Mouse (Mus musculus) hindbrain, embryonic 16.5 days (tissue): ENCODE data around the gene Adamts9. TPM values are rescaled to one million over a fixed set of nuclear protein-coding genes. Genes with fewer than 3 reads are reported as not detected.
A peak's percentile ranks its signal among the peaks of the same experiment; 100 is the strongest.

Source experiments
- ATAC-seq: fragments of 200-750 bp; cut with Nextera tagmentation; 2 replicates; pipeline ENCODE4 v1.8.0; 2017; ENCODE audit warnings: moderate TSS enrichment, moderate library complexity
- H3K27ac ChIP-seq: fragments of 300-500 bp; sonication (generic); 2 replicates; pipeline ENCODE4 v1.5.1; 2014; ENCODE audit warnings: low read depth, mild to moderate bottlenecking, control low read depth, low read length, moderate library complexity
- H3K27me3 ChIP-seq: fragments of 300-500 bp; sonication (generic); replicated peaks from 2 replicates; pipeline ENCODE4 v1.6.1; 2014; ENCODE audit warnings: low read length; ENCODE audit not compliant: control insufficient read depth, insufficient read depth
- H3K36me3 ChIP-seq: fragments of 300-500 bp; sonication (generic); 2 replicates; pipeline ENCODE4 v1.6.1; 2014; ENCODE audit warnings: mild to moderate bottlenecking, low read length, moderate library complexity, mixed read lengths; ENCODE audit not compliant: control insufficient read depth, insufficient read depth
- H3K4me1 ChIP-seq: fragments of 300-500 bp; sonication (generic); 2 replicates; pipeline ENCODE4 v1.6.1; 2014; ENCODE audit warnings: low read depth, low read length; ENCODE audit not compliant: control insufficient read depth, insufficient read depth
- H3K4me2 ChIP-seq: fragments of 300-500 bp; sonication (generic); 2 replicates; pipeline ENCODE4 v1.6.1; 2014; ENCODE audit warnings: mild to moderate bottlenecking, low read length, control low read depth, moderate library complexity
- H3K4me3 ChIP-seq: fragments of 300-500 bp; sonication (generic); 2 replicates; pipeline ENCODE4 v1.5.1; 2014; ENCODE audit warnings: mild to moderate bottlenecking, low read length, control low read depth, moderate library complexity
- H3K9ac ChIP-seq: fragments of 300-500 bp; sonication (generic); 2 replicates; pipeline ENCODE4 v1.6.1; 2014; ENCODE audit warnings: low read depth, mild to moderate bottlenecking, control low read depth, low read length, moderate library complexity
- H3K9me3 ChIP-seq: fragments of 300-500 bp; sonication (generic); 2 replicates; pipeline ENCODE4 v1.6.1; 2014; ENCODE audit warnings: mild to moderate bottlenecking, low read length, moderate library complexity; ENCODE audit not compliant: control insufficient read depth
- WGBS: fragments of 180-500 bp; shearing (Covaris S2); extraction: QIAGEN DNeasy Blood & Tissue Kit; methylation state at CpG from one replicate; pipeline ENCODE4 v1.1.7; 2014; 5-methylcytosine and 5-hydroxymethylcytosine counted together
- polyA plus RNA-seq: library from polyadenylated mRNA; unstranded; fragments of >200 nt; fragmentation: Nextera tagmentation; extraction: Ambion mirVana; gene quantifications from 2 replicates; pipeline ENCODE4 v1.2.1, GENCODE M21; 2015

The Adamts9 gene
- polyA plus RNA-seq, 1 experiment from 2014 or later, result 1.9 TPM

DNA sequence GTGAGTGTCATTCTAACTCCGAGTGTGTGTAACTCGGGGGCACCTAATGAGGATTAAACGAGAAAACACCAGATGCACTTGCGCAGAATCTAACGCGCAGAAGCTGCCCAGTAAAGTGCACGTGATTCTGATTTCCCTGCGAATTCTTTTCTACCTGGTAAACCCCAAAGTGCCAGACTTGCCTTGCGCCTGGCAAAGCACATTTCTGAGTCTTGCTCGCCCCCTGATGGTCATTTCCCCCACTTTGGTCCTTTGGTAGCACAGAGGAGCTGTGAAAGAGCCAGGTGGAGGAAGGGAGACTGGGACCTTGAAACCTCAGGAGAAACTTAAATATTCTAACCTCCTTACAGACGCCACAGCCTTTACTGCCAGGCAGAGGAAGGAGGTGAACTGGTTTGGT is 199.7 kb downstream of the Adamts9 start:
- Histone ChIP-seq H3K4me1 (no peaks in the 10 kb centered on the region; the same call in 1 of the 2 replicates), H3K36me3 (no peaks in the 10 kb centered on the region), H3K27ac (no peak overlapping the region; the same call in 1 of the 2 replicates), H3K4me3 (peak overlapping the region; percentile 11; the same call in 1 of the 2 replicates), H3K9me3 (no peaks in the 10 kb centered on the region), H3K4me2 (peak overlapping the region; percentile 55), H3K9ac (peak overlapping the region; percentile 48), H3K27me3 (no peaks in the 10 kb centered on the region; the same call in 1 of the 2 replicates)
- ATAC-seq, result peak; percentile 83
- WGBS, result 13% methylated on average over 11 of the region's 11 CpGs

GRCm38 (mm10) chr6:92737116-92737515 is 206.2 kb downstream of the Adamts9 start:
- Histone ChIP-seq H3K4me2 (no peak overlapping the region), H3K4me1 (no peaks in the 10 kb centered on the region), H3K27me3 (no peaks in the 10 kb centered on the region; the same call in 1 of the 2 replicates), H3K4me3 (no peak overlapping the region), H3K9me3 (0 out of 2 replicates have a peak, but pooled peaks cover 10% of the 10 kb centered on the region), H3K9ac (no peak overlapping the region), H3K27ac (no peak overlapping the region), H3K36me3 (no peaks in the 10 kb centered on the region)
- 74% methylated on average over 1 of the region's 1 CpGs for WGBS
- ATAC-seq, result no peak

DNA sequence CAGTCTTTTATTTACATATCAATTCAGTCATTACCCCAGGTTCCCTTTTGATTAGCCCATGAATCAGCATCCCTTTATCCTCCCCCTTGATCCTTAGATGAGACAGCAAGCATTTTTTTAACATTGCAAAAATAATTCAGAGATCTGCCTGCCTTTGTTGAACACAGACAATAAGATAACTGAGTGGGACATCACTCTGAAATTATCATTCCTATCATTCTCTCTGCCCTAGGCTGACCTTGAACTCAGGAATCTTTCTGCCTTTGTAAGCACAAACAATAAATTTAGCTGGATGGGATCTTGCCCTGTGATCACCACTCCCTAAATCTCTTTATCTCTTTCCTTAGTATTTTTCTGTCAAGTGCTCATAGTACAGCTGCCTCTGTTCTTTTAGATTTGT is 209.6 kb downstream of the Adamts9 start:
- Histone ChIP-seq H3K4me3 (no peak overlapping the region), H3K9me3 (0 out of 2 replicates have a peak, but pooled peaks cover 10% of the 10 kb centered on the region), H3K27me3 (no peaks in the 10 kb centered on the region), H3K9ac (no peak overlapping the region), H3K27ac (no peak overlapping the region), H3K36me3 (no peaks in the 10 kb centered on the region), H3K4me1 (peaks cover 2% of the 10 kb centered on the region), H3K4me2 (no peak overlapping the region)
- ATAC-seq, result no peak

DNA sequence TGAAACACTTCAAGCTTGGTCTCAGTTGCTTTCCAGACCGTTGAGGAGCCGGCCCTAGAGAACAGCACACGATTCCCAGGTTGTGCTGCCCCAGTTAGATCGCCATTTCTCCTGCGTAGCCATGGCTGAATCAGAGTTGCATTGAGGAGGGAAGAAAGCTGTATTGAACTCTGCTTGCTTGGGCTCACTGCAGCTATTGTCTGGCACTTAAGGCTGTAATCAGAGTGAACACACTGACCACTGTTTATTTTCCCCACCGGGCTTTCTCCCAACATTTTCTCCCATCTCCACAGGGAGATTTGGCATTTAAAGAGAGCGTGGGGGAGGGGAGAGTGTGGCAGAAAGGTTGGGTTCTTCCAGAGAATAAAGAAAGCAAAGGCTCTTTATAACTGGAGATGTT is 214.8 kb downstream of the Adamts9 start:
- Histone ChIP-seq H3K9me3 (0 out of 2 replicates have a peak, but pooled peaks cover 4% of the 10 kb centered on the region), H3K36me3 (no peaks in the 10 kb centered on the region), H3K27ac (peak overlapping the region; percentile 30; the same call in 1 of the 2 replicates), H3K27me3 (no peaks in the 10 kb centered on the region), H3K9ac (peak overlapping the region; percentile 0), H3K4me1 (peaks cover 17% of the 10 kb centered on the region), H3K4me2 (peak overlapping the region; percentile 9), H3K4me3 (no peak overlapping the region)
- 39% methylated on average over 7 of the region's 7 CpGs for WGBS
- peak; percentile 63 for ATAC-seq

DNA sequence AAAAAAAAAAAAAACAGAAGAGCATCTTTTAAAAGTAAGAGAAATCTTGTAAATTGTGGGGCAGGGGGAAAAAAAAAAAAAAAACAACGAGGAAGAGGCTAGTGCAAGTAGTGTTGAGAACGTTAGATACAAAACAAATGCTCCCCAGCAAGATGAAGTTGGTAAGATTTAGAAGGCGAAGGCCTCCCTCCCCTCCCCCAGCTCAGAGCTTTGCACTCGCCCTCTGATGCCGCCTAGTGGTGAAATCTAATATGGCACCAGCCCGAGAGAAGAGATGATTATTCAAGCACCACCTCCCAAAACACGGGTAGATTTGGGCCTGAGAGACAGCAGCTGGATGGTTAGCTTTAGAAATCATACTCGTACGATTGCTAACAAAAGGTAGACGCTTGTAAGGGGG is 215.2 kb downstream of the Adamts9 start:
- H3K9me3 ChIP-seq, result 0 out of 2 replicates have a peak, but pooled peaks cover under 1% of the 10 kb centered on the region
- no peaks in the 10 kb centered on the region for H3K27me3 ChIP-seq
- peaks cover 17% of the 10 kb centered on the region for H3K4me1 ChIP-seq
- H3K4me2 ChIP-seq, result peak overlapping the region; percentile 9
- peak overlapping the region; percentile 0; the same call in 1 of the 2 replicates for H3K9ac ChIP-seq
- H3K36me3 ChIP-seq, result no peaks in the 10 kb centered on the region
- H3K4me3 ChIP-seq, result no peak overlapping the region
- ATAC-seq, result peak; percentile 61
- WGBS, result 3% methylated on average over 10 of the region's 10 CpGs
- H3K27ac ChIP-seq, result peak overlapping the region; percentile 30; the same call in 1 of the 2 replicates

DNA sequence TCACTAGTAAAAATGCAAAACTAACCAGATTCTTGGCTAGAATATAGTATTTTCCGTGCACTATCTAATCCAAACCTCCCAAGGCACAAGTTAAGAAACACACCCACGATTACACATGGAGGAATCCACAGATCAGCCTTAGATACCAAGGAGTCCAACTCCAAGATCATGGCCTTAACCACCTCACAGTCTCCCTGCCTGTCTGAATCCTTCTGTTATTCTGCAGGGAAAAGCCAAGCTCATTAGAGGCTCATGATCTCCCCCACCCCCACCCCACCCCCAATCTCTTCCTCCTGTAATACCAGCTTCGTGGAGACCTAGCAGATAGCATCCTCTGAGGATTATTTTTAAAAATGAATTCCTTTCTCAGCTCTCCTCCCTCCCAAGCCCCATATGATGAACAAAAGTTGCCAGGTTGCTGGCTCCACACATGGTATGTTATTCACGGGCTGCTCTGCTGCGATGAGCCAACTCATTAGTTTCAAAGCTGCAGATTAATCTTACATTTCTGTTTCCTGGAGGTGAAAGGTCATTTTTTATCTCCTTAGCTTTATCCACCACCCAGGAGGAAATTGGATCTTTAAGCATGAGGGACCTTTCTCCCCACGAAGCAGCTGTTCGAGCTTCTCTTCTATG is 215.8 kb downstream of the Adamts9 start:
- Histone ChIP-seq H3K27ac (no peak overlapping the region), H3K27me3 (no peaks in the 10 kb centered on the region), H3K4me1 (peaks cover 17% of the 10 kb centered on the region), H3K9me3 (no peaks in the 10 kb centered on the region), H3K36me3 (no peaks in the 10 kb centered on the region), H3K9ac (no peak overlapping the region), H3K4me3 (no peak overlapping the region), H3K4me2 (no peak overlapping the region)
- WGBS, result 18% methylated on average over 7 of the region's 7 CpGs
- no peak for ATAC-seq

DNA sequence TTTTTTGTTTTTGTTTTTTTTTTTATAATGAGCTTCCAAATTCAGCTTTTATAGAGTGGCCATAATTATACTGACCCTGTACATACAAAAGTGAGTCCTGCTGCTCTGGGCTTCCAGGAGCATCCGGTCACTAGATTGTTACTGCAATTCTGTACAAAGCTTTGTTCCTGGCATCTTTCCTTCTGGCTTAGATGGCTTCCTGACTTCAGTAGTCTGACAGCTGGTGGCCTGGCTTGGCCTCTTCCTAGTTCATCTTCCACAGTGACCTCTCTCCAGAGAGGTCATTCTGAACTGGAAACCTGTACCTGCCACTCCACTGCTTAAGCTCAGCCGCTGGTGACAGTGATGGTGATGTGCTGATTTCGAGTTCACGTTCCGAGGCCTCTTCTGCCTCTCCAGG is 217.2 kb downstream of the Adamts9 start:
- Histone ChIP-seq H3K27me3 (no peaks in the 10 kb centered on the region), H3K36me3 (no peaks in the 10 kb centered on the region), H3K4me1 (peaks cover 17% of the 10 kb centered on the region), H3K9me3 (no peaks in the 10 kb centered on the region), H3K9ac (no peak overlapping the region), H3K4me2 (no peak overlapping the region), H3K4me3 (no peak overlapping the region), H3K27ac (no peak overlapping the region)
- ATAC-seq, result no peak
- WGBS, result 83% methylated on average over 5 of the region's 5 CpGs

GRCm38 (mm10) chr6:92724394-92724793 is 218.9 kb downstream of the Adamts9 start:
- H3K4me1 ChIP-seq, result peaks cover 17% of the 10 kb centered on the region
- H3K9me3 ChIP-seq, result no peaks in the 10 kb centered on the region
- no peaks in the 10 kb centered on the region for H3K27me3 ChIP-seq
- H3K27ac ChIP-seq, result peak overlapping the region; percentile 64; the same call in 1 of the 2 replicates
- ATAC-seq, result peak; percentile 55; the same call in 1 of the 2 replicates
- H3K4me3 ChIP-seq, result no peak overlapping the region
- no peaks in the 10 kb centered on the region for H3K36me3 ChIP-seq
- no peak overlapping the region for H3K4me2 ChIP-seq
- no peak overlapping the region for H3K9ac ChIP-seq
- WGBS, result 29% methylated on average over 2 of the region's 2 CpGs
